Mouse (Mus musculus): ENCODE measurements at regions not wholly inside any gene's neighbourhood (a gene's known extent, or its start where the extent isn't known, plus 50 kb on each side); places are given as distances from the start of the nearest gene placed in this dataset.

- TF ChIP-seq CTCF (IDR thresholded peaks at IDR 0.05; ENCODE audit: low read depth) (no peak), EP300 (optimal IDR thresholded peaks at IDR 0.05) (no peak)
These were observed 212.3 kb downstream of the Ttll7 start for GRCm38 (mm10) chr3:147064443-147064868.
